Comparison of ENCODE assay signal across 8 mouse cellular contexts in genomic region chr3:97158611-97159508, GRCm38 (mm10). TPM values are rescaled to one million over a fixed set of nuclear protein-coding genes. Genes with fewer than 3 reads are reported as not detected.
DNase-seq lines count a peak whose midpoint lies in the region; ATAC-seq and TF ChIP-seq lines count a peak whose summit lies in the region.

TSS of gene Acp6 (plus strand) at chr3:97158777.

- H3K27me3 ChIP-seq in heart, embryonic 10.5 days (ENCODE audit: insufficient read depth, poor library complexity, severe bottlenecking) = no peaks in the 10 kb centered on the region
- H3K27me3 ChIP-seq in kidney, embryonic 15.5 days = no peaks in the 10 kb centered on the region

- DNase-seq in A20 (ENCODE audit: low read depth, low spot score) (peak; percentile 96), liver (peak; percentile 88)
- DNase-seq in heart, embryonic 10.5 days (ENCODE audit: low spot score) = peak; percentile 97
- DNase-seq in spleen, postnatal 4 days (ENCODE audit: low spot score in 2 of 2) = peak; percentile 85 to 91

- peak within 1 kb of the TSS; percentile 92 for H3K4me3 ChIP-seq in bone marrow macrophage, adult 2 months (ENCODE audit: insufficient read depth, low read length)
- H3K4me3 ChIP-seq in embryonic fibroblast, embryonic 13.5 days (ENCODE audit: insufficient read depth, low read length) = peak within 1 kb of the TSS; percentile 95
- H3K4me3 ChIP-seq in heart, embryonic 10.5 days = peak within 1 kb of the TSS; percentile 71
- H3K4me3 ChIP-seq in kidney, embryonic 15.5 days (replicated peaks) = peak within 1 kb of the TSS; percentile 66

- TF ChIP-seq CTCF in bone marrow macrophage, adult 2 months (IDR thresholded peaks at IDR 0.05; ENCODE audit: low read depth, low read length) = no peak
- TF ChIP-seq CTCF in embryonic fibroblast, embryonic 13.5 days (IDR thresholded peaks at IDR 0.05; ENCODE audit: borderline replicate concordance, insufficient read depth, low read length) = no peak

- peak within 1 kb of the TSS; percentile 61 for H3K27ac ChIP-seq in bone marrow macrophage, adult 2 months (ENCODE audit: insufficient read depth, low read depth, low read length)
- H3K27ac ChIP-seq in embryonic fibroblast, embryonic 13.5 days (ENCODE audit: insufficient read depth, low read length) = 0 out of 2 replicates have a peak within 1 kb of the TSS, but pooled peaks have one; percentile 41
- H3K27ac ChIP-seq in heart, embryonic 10.5 days = peak within 1 kb of the TSS; percentile 86
- peak within 1 kb of the TSS; percentile 93 for H3K27ac ChIP-seq in kidney, embryonic 15.5 days

- peak; percentile 95 for ATAC-seq in kidney, embryonic 15.5 days (replicated peaks; ENCODE audit: low FRiP score)
- ATAC-seq in monocyte, adult 5-6 weeks (replicated peaks; ENCODE audit: insufficient number of reproducible peaks, low FRiP score, low TSS enrichment, poor library complexity, severe bottlenecking) = peak; percentile 94

- under 1% methylated on average over 54 of the region's 54 CpGs for WGBS in heart, embryonic 10.5 days
- WGBS in kidney, embryonic 15.5 days = under 1% methylated on average over 54 of the region's 54 CpGs

- H3K4me2 ChIP-seq in kidney, embryonic 15.5 days = peak within 1 kb of the TSS; percentile 71

- TF ChIP-seq POLR2A in bone marrow macrophage, adult 2 months (IDR thresholded peaks at IDR 0.05; ENCODE audit: borderline replicate concordance, low read depth, low read length) = no peak
- peak; percentile 44 for TF ChIP-seq POLR2A in embryonic fibroblast, embryonic 13.5 days (IDR thresholded peaks at IDR 0.05; ENCODE audit: low read depth, low read length)

- H3K9ac ChIP-seq in kidney, embryonic 15.5 days = peak within 1 kb of the TSS; percentile 67

- peaks cover 4% of the 10 kb centered on the region; the same call in 1 of the 2 replicates for H3K36me3 ChIP-seq in heart, embryonic 10.5 days
- 0 out of 2 replicates have a peak, but pooled peaks cover 1% of the 10 kb centered on the region for H3K36me3 ChIP-seq in kidney, embryonic 15.5 days

- peaks cover 13% of the 10 kb centered on the region for H3K4me1 ChIP-seq in bone marrow macrophage, adult 2 months (ENCODE audit: control insufficient read depth, insufficient read depth, low read length)
- peaks cover 2% of the 10 kb centered on the region; the same call in 1 of the 2 replicates for H3K4me1 ChIP-seq in embryonic fibroblast, embryonic 13.5 days (ENCODE audit: control insufficient read depth, insufficient read depth, low read length)
- peaks cover 14% of the 10 kb centered on the region for H3K4me1 ChIP-seq in heart, embryonic 10.5 days
- H3K4me1 ChIP-seq in kidney, embryonic 15.5 days = peaks cover 15% of the 10 kb centered on the region

- H3K9me3 ChIP-seq in heart, embryonic 10.5 days = no peaks in the 10 kb centered on the region
- no peaks in the 10 kb centered on the region for H3K9me3 ChIP-seq in kidney, embryonic 15.5 days (replicated peaks)

RNA-seq across cellular contexts. Expression of gene Acp6, which starts in this region (rescaled TPM):
- 33.4 and 36.1 TPM in 2 replicates for polyA plus RNA-seq in bone marrow macrophage, adult 2 months (2012; ENCODE audit: insufficient read depth, insufficient read length, missing spikeins)
- 15.7 and 20.4 TPM in 2 replicates for polyA plus RNA-seq in embryonic fibroblast, embryonic 13.5 days (2011; ENCODE audit: insufficient read length, low read depth, missing spikeins)
- 54.0 and 66.9 TPM in 2 replicates for polyA plus RNA-seq in heart, embryonic 10.5 days (2016; fragmentation: Nextera tagmentation; extraction: Ambion mirVana)
- 53.7 and 55.0 TPM in 2 replicates for polyA plus RNA-seq in kidney, embryonic 15.5 days (2015; fragmentation: Nextera tagmentation; extraction: Ambion mirVana)
- total RNA-seq in monocyte, adult 5-6 weeks (2017) = 17.2 to 25.0 TPM (median 18.9 TPM) in 3 replicates

Comparison
In these comparisons a context has a peak if more than half of its experiments do, and no peak if none do; other contexts are left out.
1. Peak in every context shown above with its lines: DNase-seq, ATAC-seq, H3K4me3 ChIP-seq and H3K27ac ChIP-seq.
2. H3K27ac ChIP-seq: peak in every context shown above with its lines; median percentile 93 in kidney, embryonic 15.5 days; 86 in heart, embryonic 10.5 days; 61 in bone marrow macrophage, adult 2 months; 41 in embryonic fibroblast, embryonic 13.5 days.